Mouse (Mus musculus) liver, adult 2 months (tissue): ENCODE measurements around the gene Pygo1.

Source experiments
- CTCF ChIP-seq: fragments of 200-500 bp; IDR thresholded peaks from 2 replicates; pipeline ENCODE4 v1.5.1; 2011; ENCODE audit warnings: low read depth, low read length, control low read depth
- POLR2A ChIP-seq: fragments of 200-500 bp; IDR thresholded peaks from 2 replicates; pipeline ENCODE4 v1.6.1; 2011; ENCODE audit warnings: low read length, control low read depth; ENCODE audit not compliant: insufficient read depth; ENCODE audit errors: extremely low read depth

DNA sequence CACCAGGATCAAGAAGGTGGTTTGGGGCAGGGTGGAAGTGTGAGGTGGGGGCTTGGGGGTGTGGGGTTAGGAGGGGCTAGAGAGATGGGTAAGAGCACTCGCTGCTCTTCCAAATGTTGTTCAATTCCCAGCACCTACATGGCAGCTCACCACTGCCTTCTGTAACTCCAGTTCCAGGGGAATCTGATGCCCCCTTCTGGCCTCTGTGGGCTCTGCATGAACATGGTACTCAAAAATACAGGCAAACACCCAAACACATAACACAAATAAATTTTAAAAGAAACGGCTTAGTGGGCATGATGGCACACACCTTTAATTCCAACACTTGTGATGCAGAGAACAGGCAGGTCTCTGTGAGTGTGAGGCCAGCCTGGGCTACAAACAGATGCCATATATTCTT lies 29.3 kb downstream of the Pygo1 start:
- TF ChIP-seq POLR2A (no peak), CTCF (peak; percentile 51)
